Mouse (Mus musculus) myocyte (in vitro differentiated cells): ENCODE results near the gene Tmem150a. TPM values are rescaled to one million over a fixed set of nuclear protein-coding genes. Genes with fewer than 3 reads are reported as not detected.

Source experiments
- H3K27me3 ChIP-seq: one replicate; pipeline ENCODE4 v1.6.1; 2011; ENCODE audit not compliant: control insufficient read depth, insufficient read depth, insufficient read length
- H3K36me3 ChIP-seq: one replicate; pipeline ENCODE4 v1.6.1; 2011; ENCODE audit not compliant: control insufficient read depth, insufficient read depth
- H3K4me2 ChIP-seq: one replicate; pipeline ENCODE4 v1.6.1; 2011; ENCODE audit warnings: low read depth, control low read depth
- H3K4me3 ChIP-seq: one replicate; pipeline ENCODE4 v1.5.1; 2011; ENCODE audit warnings: mild to moderate bottlenecking, control low read depth, moderate library complexity
- H3K79me2 ChIP-seq: one replicate; pipeline ENCODE4 v1.6.1; 2011; ENCODE audit not compliant: control insufficient read depth, insufficient read depth
- H3ac ChIP-seq: one replicate; pipeline ENCODE4 v1.6.1; 2011; ENCODE audit not compliant: control insufficient read depth, insufficient read length
- CEBPB ChIP-seq: IDR thresholded peaks from 2 replicates; pipeline ENCODE4 v1.6.1; 2011; ENCODE audit warnings: mild to moderate bottlenecking, moderate library complexity; ENCODE audit not compliant: poor library complexity, insufficient read depth, severe bottlenecking
- E2F4 ChIP-seq: IDR thresholded peaks from one replicate; pipeline ENCODE4 v1.6.1; 2011; ENCODE audit warnings: mild to moderate bottlenecking, control low read depth, moderate library complexity; ENCODE audit not compliant: insufficient read depth
- MAX ChIP-seq: IDR thresholded peaks from one replicate; pipeline ENCODE4 v1.6.1; 2011; ENCODE audit warnings: low read depth, mild to moderate bottlenecking, control low read depth
- MYOD1 ChIP-seq, 3 experiments: IDR thresholded peaks; one replicate each; pipeline ENCODE4 v1.6.1; 2011; ENCODE audit warnings: control low read depth in 2 of 3, low read depth in 2 of 3, mild to moderate bottlenecking in 2 of 3, moderate library complexity in 1 of 3; ENCODE audit not compliant: insufficient read length in 2 of 3, control insufficient read depth in 1 of 3
- MYOG ChIP-seq, 3 experiments: IDR thresholded peaks; one replicate each; pipeline ENCODE4 v1.6.1; 2011; ENCODE audit warnings: control low read depth in 2 of 3, low read depth in 2 of 3, mild to moderate bottlenecking in 2 of 3; ENCODE audit not compliant: insufficient read length in 2 of 3, control insufficient read depth in 1 of 3, insufficient read depth in 1 of 3
- POLR2A ChIP-seq: IDR thresholded peaks from one replicate; pipeline ENCODE4 v1.6.1; 2011; ENCODE audit warnings: low read depth, mild to moderate bottlenecking, control low read depth, moderate library complexity; ENCODE audit not compliant: insufficient read length
- POLR2AphosphoS2 ChIP-seq: IDR thresholded peaks from one replicate; pipeline ENCODE4 v1.6.1; 2011; ENCODE audit warnings: low read depth, control low read depth; ENCODE audit not compliant: insufficient read length
- REST ChIP-seq: IDR thresholded peaks from one replicate; pipeline ENCODE4 v1.6.1; 2011; ENCODE audit warnings: mild to moderate bottlenecking, control low read depth, moderate library complexity; ENCODE audit not compliant: insufficient read depth, insufficient read length
- SRF ChIP-seq: IDR thresholded peaks from one replicate; pipeline ENCODE4 v1.6.1; 2011; ENCODE audit warnings: low read depth; ENCODE audit not compliant: control insufficient read depth, insufficient read length
- TCF12 ChIP-seq: IDR thresholded peaks from one replicate; pipeline ENCODE4 v1.6.1; 2011; ENCODE audit warnings: mild to moderate bottlenecking, control low read depth; ENCODE audit not compliant: poor library complexity, insufficient read depth, severe bottlenecking
- TCF3 ChIP-seq: IDR thresholded peaks from one replicate; pipeline ENCODE4 v1.6.1; 2011; ENCODE audit warnings: low read depth, control low read depth; ENCODE audit not compliant: insufficient read length
- USF1 ChIP-seq: IDR thresholded peaks from one replicate; pipeline ENCODE4 v1.6.1; 2011; ENCODE audit warnings: low read depth, mild to moderate bottlenecking, control low read depth, moderate library complexity
- polyA plus RNA-seq: library from polyadenylated mRNA; unstranded; fragments of >200 nt; fragmentation: generic; extraction: Trizol; gene quantifications from one replicate; pipeline ENCODE4 v1.2.1, GENCODE M21; 2012; ENCODE audit warnings: missing spikeins

The Tmem150a gene
- polyA plus RNA-seq, 1 experiment = 26.7 TPM

DNA sequence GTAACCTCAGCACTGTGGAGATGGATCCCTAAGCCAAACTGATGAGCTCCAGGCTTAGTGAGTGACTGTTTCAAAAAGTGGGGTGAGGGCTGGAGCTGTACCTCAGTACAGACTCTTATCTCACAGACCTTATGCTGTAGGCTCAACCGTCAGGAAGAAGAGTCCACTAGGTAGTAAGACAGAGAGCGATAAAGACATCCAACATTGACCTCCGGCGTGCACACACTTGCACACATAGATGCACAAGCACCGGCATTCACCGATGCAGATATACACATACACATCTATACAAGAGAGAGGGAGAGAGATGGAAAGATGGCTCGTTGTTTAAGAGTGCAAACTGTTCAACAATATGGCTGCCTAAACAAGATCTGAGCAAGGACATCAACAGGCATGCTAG lies 28.7 kb downstream of the Tmem150a start:
- no peak overlapping the region for H3K4me2 ChIP-seq
- H3K4me3 ChIP-seq = no peak overlapping the region
- H3K27me3 ChIP-seq = no peaks in the 10 kb centered on the region
- H3ac ChIP-seq = no peak overlapping the region
- no peak for TF ChIP-seq MYOD1 (IDR thresholded peaks at IDR 0.05; ENCODE audit: control insufficient read depth in 1 of 3, insufficient read length in 2 of 3, low read depth in 2 of 3)
- no peak for TF ChIP-seq TCF12
- TF ChIP-seq POLR2A = no peak
- no peak for TF ChIP-seq POLR2AphosphoS2
- TF ChIP-seq MYOG (IDR thresholded peaks at IDR 0.05; ENCODE audit: control insufficient read depth in 1 of 3, insufficient read depth in 1 of 3, insufficient read length in 2 of 3, low read depth in 2 of 3) = no peak
- TF ChIP-seq MAX = no peak
- TF ChIP-seq REST = no peak
- TF ChIP-seq E2F4 = no peak
- TF ChIP-seq CEBPB = no peak
- no peak for TF ChIP-seq USF1
- TF ChIP-seq TCF3 = no peak
- H3K79me2 ChIP-seq = peaks cover 11% of the 10 kb centered on the region
- H3K36me3 ChIP-seq = peaks cover 3% of the 10 kb centered on the region

DNA sequence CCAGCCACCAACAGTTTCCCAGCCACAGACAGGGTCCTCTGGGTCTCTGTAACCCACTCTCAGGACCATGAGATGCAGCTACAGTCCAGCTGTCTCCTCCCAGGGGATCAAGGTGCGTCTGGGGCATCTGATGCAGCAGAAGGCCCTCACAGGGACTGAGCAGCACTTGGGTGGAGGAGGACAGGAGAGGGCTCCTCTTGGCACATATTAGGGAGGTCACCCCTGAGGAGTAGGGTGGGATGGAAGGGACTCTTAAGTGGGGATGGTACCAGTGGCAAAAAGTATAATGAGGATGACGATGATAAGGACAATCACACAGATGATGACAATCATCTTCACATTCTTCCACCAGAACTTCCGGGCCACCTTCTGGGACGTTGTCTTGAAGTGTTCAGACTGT lies 30.0 kb downstream of the Tmem150a start:
- Histone ChIP-seq H3K79me2 (no peaks in the 10 kb centered on the region), H3K4me2 (no peak overlapping the region), H3K36me3 (peaks cover 3% of the 10 kb centered on the region), H3K4me3 (no peak overlapping the region), H3ac (no peak overlapping the region), H3K27me3 (no peaks in the 10 kb centered on the region)
- no peak for TF ChIP-seq TCF12
- no peak for TF ChIP-seq MAX
- no peak for TF ChIP-seq USF1

DNA sequence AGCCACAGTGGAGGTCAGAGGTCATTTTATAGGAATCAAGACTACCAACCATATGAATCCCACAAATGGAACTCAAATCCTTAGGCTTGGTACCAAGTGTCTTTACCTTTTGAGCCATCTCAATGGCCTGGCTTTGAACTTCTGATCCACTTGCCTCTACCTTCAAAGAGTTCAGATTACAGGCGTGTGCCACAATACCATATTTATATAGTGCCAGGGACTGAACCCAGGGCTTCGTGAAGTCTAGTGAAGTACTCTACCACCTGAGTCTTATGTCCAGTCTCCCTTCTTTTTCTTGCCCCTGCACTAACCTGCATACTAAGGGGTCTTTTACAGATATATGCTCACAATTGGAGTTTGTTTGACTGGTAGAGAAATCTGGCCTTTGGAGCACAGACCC lies 31.3 kb downstream of the Tmem150a start:
- no peak for TF ChIP-seq TCF3
- no peak for TF ChIP-seq SRF
- TF ChIP-seq MYOG (IDR thresholded peaks at IDR 0.05; ENCODE audit: control insufficient read depth in 1 of 3, insufficient read depth in 1 of 3, insufficient read length in 2 of 3, low read depth in 2 of 3) = no peak
- no peak for TF ChIP-seq CEBPB
- no peak for TF ChIP-seq MAX
- no peak for TF ChIP-seq POLR2A

DNA sequence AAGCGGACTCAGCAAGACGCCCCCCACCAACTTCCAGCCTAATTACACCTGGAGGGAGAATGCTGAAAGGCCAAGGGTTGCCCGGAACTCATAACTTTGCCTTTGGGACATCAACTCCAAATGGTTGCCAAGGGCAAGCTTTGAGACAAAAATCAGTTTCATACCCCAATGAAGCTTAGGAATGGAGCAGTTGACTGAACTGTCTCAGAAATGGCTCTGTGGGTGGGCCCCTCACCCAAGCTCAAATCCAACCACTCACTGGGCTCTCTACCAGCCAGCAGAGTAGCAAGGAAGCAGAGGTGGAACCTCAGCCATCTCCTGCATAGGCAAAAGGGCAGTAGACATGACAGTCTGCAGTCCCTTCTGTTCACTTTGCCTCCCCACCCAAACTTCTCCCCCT lies 32.6 kb downstream of the Tmem150a start:
- Histone ChIP-seq H3K4me3 (no peak overlapping the region), H3K4me2 (no peak overlapping the region)
- TF ChIP-seq MYOG (IDR thresholded peaks at IDR 0.05; ENCODE audit: control insufficient read depth in 1 of 3, insufficient read depth in 1 of 3, insufficient read length in 2 of 3, low read depth in 2 of 3) (no peak), MAX (no peak), CEBPB (no peak), TCF12 (no peak), MYOD1 (IDR thresholded peaks at IDR 0.05; ENCODE audit: control insufficient read depth in 1 of 3, insufficient read length in 2 of 3, low read depth in 2 of 3) (no peak), TCF3 (no peak), POLR2A (no peak), POLR2AphosphoS2 (no peak), USF1 (no peak), E2F4 (no peak), SRF (no peak), REST (no peak)

More for the DNA sequence above, 31.3 kb downstream of the Tmem150a start:
- no peaks in the 10 kb centered on the region for H3K27me3 ChIP-seq
- no peak overlapping the region for H3K4me3 ChIP-seq
- no peaks in the 10 kb centered on the region for H3K79me2 ChIP-seq
- H3ac ChIP-seq = no peak overlapping the region
- peaks cover 3% of the 10 kb centered on the region for H3K36me3 ChIP-seq
- H3K4me2 ChIP-seq = no peak overlapping the region

DNA sequence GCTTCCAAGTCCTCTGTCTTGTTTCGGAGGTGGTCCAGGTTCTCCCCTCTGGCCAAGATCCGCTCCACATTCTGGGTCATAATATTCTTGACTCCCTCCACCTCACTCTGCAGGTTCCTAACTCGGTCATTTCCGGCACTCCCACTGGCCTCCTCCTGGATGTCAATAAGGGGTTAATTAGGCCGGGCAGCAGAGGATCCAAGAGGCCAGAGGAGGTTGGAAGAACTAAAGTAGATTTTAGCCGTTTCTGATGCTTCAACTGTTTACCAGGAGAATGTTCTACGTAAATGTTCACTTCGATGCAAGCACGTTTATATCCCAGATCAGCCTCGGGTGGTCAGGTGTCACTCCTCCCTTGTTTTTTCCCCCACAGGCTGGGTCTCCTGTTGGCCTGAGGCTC lies 33.0 kb downstream of the Tmem150a start:
- Histone ChIP-seq H3K4me3 (no peak overlapping the region), H3K79me2 (no peaks in the 10 kb centered on the region), H3K36me3 (peaks cover 3% of the 10 kb centered on the region), H3K4me2 (no peak overlapping the region), H3K27me3 (no peaks in the 10 kb centered on the region), H3ac (no peak overlapping the region)
- TF ChIP-seq USF1 = no peak
- TF ChIP-seq TCF3 = no peak
- no peak for TF ChIP-seq REST
- TF ChIP-seq POLR2A = no peak
- TF ChIP-seq SRF = no peak
- TF ChIP-seq MAX = no peak

More for the DNA sequence above, 32.6 kb downstream of the Tmem150a start:
- H3ac ChIP-seq = no peak overlapping the region
- H3K27me3 ChIP-seq = no peaks in the 10 kb centered on the region
- H3K79me2 ChIP-seq = no peaks in the 10 kb centered on the region
- peaks cover 3% of the 10 kb centered on the region for H3K36me3 ChIP-seq
